Mouse (Mus musculus): ENCODE results near the gene Cldn5. TPM values are rescaled to one million over a fixed set of nuclear protein-coding genes. Genes with fewer than 3 reads are reported as not detected.

The Cldn5 gene
- total RNA-seq, 2 experiments from 2014 or later = 5.0 to 9.5 TPM

DNA sequence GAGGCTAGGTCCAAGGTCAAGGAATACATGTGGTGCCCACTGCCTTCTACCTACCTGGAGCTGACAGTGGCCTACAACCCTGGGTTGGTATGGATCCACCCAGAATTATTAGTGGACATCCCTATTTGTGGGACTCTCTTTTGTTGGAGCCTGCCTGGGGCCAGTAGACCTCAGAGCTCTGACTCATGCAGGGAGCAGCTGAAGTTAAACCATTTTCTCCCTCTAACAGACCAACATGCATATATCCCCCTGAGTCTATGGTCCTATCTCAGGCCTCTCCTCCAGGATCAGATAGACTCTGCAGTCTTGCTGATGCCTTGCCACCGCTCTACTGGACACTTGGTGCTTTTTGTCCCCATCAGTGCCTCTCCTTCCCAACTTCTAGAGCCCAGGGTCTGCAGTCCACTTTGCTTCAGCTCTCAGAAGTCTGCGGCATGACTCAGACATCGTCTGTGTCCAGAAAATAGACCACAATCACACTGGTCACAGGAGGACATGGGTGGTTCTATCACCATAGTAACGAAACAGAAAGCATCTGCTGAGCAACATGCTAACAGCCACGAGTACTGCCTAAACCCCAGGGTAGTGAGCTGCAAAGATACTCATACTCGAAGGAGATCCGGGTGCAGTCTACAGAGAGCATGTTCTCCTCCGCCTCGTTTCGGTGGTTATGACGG, 18.7 kb downstream of the Cldn5 start:
- no peak overlapping the region for H3K27ac ChIP-seq
- no peak for DNase-seq
- intact Hi-C loops (cut with DNase I) = loop anchor here (5.0 kb wide), 1 partner anchor 168 kb away; the partner anchor contains the start of genes Gm49601 and Sept5
- no peak overlapping the region for H3K4me3 ChIP-seq
- no peak for TF ChIP-seq CTCF (IDR thresholded peaks at IDR 0.05)

DNA sequence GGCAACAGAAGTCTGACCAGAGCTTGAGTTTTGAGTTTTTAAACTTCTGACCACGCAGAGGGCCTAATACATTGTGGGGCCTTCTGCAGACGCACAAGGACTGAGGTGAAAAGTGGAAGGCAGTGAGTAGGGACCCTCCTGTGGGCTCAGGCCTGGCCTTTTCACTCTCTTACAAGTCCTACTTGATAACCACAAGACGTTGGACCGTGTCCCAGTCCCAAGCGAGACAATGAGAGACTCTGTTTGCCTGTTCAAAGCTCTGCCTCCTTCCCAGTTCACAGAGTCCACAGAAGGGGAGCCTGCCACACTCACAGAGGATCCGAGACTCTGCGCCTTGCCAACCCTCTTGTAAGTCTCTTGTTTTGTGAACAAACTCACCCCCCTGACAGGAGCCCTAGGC, 20.0 kb downstream of the Cldn5 start:
- Histone ChIP-seq H3K27ac (no peak overlapping the region), H3K4me3 (no peak overlapping the region)
- intact Hi-C loops (cut with DNase I) = loop anchor here (5.0 kb wide), 1 partner anchor 169 kb away; the partner anchor contains the start of genes Gm49601 and Sept5
- no peak for DNase-seq
- no peak for TF ChIP-seq CTCF (IDR thresholded peaks at IDR 0.05)

DNA sequence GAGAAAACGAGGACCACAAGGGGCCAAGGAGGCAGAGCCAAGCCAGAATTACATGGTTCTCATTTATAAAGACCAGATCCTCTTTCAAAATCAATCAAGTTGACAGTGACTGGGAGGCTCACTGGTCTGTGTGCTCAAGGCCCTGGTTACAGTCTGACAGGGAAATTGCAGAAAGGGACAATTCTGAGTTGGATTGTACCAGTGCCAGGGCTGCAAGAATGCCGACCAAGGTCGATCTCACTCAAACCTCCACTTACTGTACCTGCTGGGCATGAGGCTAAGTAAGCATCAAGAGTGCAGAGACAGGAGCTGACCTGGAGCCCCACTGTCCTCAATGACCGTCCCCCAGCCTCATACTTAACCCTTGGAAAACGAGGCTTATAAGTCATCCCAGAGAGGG, 21.5 kb downstream of the Cldn5 start:
- no peak for DNase-seq
- Histone ChIP-seq H3K4me3 (no peak overlapping the region), H3K27ac (no peak overlapping the region)
- intact Hi-C loops (cut with DNase I) = loop anchor here (1.0 to 5.0 kb wide), 2 partner anchors 102 to 171 kb away; partner anchors contain the start of genes Gm49601 and Sept5
- no peak for TF ChIP-seq CTCF (IDR thresholded peaks at IDR 0.05)

DNA sequence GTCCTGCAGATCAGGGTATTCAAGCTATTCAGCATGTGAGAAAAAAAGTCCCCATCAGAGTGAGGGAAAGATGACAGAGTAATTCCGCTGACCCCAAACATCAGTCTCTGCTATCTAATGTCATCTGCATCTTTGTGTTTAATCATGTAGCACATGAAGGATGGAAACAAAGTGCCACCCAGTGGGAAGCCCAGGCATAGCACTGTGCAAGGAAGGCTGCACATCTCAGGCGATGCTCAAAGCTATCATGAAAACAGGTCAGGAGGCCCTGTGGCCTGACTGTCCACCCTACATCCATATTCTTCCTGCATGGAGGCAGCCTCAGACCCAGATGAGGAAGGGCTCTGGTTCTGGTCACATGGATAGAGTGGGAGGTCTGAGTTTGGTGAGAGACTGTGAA, 22.2 kb downstream of the Cldn5 start:
- no peak overlapping the region for H3K4me3 ChIP-seq
- peak; percentile 63 for DNase-seq
- intact Hi-C loops (cut with DNase I) = loop anchor here (1.0 to 5.0 kb wide), 2 partner anchors 103 to 172 kb away; partner anchors contain the start of genes Gm49601 and Sept5
- TF ChIP-seq CTCF (IDR thresholded peaks at IDR 0.05) = peak; percentile 95; the same call in 1 of the 2 replicates
- no peak overlapping the region for H3K27ac ChIP-seq

DNA sequence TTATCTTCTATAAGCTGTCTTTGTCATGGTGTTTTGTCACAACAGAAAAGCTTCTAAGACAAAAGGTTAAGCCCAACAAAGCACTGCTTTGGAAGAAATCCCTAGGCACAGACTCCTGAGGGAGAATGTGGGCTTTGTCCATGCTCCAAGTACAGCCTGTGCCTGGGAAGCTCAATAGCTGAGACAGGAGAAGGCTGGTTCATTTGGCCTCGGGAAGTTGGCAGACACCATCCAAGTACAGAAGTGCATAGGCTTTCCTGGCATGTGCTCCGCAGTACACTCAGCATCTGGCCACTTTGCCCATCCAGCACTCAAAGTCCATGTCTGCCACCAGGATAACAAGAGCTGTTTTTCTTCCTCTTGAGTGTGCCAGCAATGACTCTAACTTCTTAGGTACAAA, 29.1 kb downstream of the Cldn5 start:
- intact Hi-C loops (cut with DNase I) = no loop called here

DNA sequence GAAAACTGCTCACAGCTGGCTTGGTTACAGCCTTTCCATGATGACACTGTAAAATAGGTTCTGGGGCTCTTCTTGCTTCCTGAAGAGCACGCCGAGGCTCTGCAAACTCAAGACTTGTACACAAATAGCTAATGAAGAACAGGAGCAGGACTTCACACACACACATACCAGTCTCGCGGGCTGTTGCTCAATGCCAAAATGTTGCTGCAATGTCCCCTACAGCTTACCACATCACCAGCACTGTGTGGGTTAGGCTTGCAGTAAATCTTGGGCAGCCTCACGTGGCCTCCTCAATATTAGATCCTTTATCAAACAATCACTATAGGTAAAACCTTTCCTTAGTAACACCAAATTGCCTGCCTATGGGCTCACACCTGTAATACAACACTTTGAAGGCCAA, 32.4 kb downstream of the Cldn5 start:
- DNase-seq = no peak
- no peak for TF ChIP-seq CTCF (IDR thresholded peaks at IDR 0.05)
- Histone ChIP-seq H3K4me3 (no peak overlapping the region), H3K27ac (no peak overlapping the region)
- intact Hi-C loops (cut with DNase I) = no loop called here

More for the DNA sequence above, 29.1 kb downstream of the Cldn5 start:
- Histone ChIP-seq H3K4me3 (no peak overlapping the region), H3K27ac (no peak overlapping the region)
- TF ChIP-seq CTCF (IDR thresholded peaks at IDR 0.05) = no peak
- no peak for DNase-seq

DNA sequence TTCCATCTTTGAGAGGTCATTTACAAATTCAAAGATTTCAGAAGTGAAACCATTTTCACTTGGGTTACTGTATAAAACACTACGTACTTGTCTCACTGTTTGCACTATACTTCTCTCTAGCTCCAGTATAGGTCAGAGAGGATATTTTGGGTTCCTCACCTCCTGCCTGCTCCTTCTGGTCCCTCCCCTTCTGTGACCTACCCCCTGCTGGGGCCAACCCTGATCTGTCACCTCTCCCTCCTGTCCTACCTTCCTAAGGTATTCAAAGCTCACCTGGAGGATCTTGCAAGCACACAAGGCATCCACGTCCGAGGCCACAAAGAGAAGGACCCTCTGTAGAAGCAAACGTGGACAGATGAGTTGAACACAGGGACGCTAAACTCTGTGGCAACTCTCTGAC, 34.4 kb downstream of the Cldn5 start:
- DNase-seq = no peak
- no peak for TF ChIP-seq CTCF (IDR thresholded peaks at IDR 0.05)
- intact Hi-C loops (cut with DNase I) = loop anchor here (5.0 kb wide), 1 partner anchor 66 kb away; the partner anchor contains the start of genes Hira and Mrpl40
- peak overlapping the region; percentile 96 for H3K27ac ChIP-seq
- peak overlapping the region; percentile 99 for H3K4me3 ChIP-seq

DNA sequence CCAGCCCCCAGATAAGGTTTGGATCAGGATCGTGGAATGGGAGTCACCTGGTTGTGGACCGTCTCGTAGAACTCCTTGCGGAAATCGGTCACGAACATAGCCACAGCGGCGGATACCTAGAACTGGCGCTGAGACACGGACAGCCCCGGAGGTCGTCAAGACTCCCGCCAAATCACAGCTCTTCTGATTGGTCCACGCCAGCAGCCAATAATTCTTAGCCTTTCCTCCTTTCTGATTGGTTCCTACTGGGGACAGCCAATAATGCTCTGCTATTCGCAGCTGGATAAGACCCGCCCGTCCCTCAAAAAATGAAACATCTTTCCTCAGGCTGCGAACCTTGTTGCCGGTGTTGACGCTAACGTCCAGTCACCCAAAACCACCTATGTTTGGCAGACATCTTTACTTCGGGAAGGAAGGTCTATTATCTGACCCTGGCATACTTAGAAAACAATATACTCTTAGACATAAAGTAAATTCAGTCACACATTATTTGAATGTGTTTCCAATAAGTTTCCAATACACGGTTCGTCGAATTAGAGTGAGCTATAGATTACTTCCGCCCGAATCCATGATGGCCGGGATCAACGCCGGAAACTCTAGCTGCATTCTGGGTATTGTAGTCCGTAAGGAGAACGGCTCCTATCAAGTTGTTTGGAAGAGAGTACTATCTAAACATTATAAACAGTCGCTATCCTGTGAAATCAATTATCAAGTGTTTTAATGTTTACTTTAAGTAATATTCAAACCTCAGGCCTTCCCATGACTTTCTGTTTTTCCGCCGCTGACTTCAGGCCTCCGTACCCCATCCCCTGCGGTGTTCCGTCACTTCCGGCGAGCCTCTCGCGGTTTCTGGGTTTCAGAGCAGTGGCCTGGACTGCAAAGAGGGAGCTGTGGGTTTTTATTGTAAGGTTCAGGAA, 35.1 kb downstream of the Cldn5 start, which contains the start of the genes Ufd1 and Cdc45:
TSS of gene Ufd1 (plus strand) at position 312 of the 917 bp plus-strand sequence.
TSS of gene Cdc45 (minus strand) at position 520 of the 917 bp plus-strand sequence.
- TF ChIP-seq CTCF (IDR thresholded peaks at IDR 0.05) = no peak
- intact Hi-C loops (cut with DNase I) = loop anchor here (5.0 kb wide), 1 partner anchor 66 kb away; the partner anchor contains the start of genes Hira and Mrpl40

DNA sequence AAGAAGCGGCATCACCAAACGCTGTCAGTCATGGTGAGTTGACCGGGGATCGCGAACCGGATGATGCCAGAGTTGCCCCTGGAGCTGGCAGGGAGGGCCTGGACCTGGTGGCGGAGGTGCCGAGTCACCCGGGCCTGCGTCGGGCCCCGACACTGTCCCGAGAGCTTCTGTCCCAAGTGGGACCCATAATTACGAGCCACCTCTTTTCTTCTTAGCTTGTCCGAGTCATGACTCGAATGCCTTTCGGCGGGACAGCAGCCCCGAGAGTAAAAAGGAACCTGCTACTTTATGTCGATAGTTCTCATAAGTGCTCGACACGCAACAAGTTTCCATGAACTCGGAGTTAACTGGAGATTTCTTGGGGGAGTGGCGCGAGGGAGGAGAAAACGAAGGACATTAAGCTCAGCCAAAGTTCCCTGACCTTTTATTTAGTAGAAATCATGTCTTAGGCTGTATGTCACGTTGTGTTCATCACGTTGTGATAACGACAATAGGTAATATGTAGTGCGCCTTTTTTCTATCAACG, 35.8 kb downstream of the Cldn5 start:
- Histone ChIP-seq H3K27ac (peak overlapping the region; percentile 96), H3K4me3 (peak overlapping the region; percentile 99)
- DNase-seq = no peak
- TF ChIP-seq CTCF (IDR thresholded peaks at IDR 0.05) = no peak
- intact Hi-C loops (cut with DNase I) = loop anchor here (5.0 kb wide), 1 partner anchor 65 kb away; the partner anchor contains the start of genes Hira and Mrpl40

More for the DNA sequence above, 35.1 kb downstream of the Cldn5 start, which contains the start of the genes Ufd1 and Cdc45:
- peak within 1 kb of the TSS; percentile 99 for H3K4me3 ChIP-seq
- DNase-seq = peak; percentile 92
- H3K27ac ChIP-seq = peak within 1 kb of the TSS; percentile 96

DNA sequence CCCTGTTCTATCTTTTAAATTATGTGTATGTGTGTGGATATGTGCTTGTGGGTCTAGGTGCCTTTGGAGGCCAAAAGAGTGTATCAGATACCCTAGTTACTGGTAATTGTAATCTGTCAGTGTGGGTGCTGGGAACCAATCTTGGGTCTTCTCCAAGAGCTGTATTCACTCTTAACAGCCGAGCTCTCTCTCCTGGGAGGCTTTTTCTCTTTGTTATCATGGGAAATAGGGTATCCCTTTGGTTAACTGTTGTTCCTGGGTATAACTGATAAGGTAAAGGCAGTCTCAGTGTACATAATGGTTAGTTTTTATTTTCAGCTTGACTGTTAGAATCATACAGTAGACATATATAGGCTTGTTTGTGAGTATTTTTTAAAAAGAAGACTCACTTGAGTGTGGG, 45.7 kb downstream of the Cldn5 start:
- Histone ChIP-seq H3K27ac (no peak overlapping the region), H3K4me3 (no peak overlapping the region)
- no peak for TF ChIP-seq CTCF (IDR thresholded peaks at IDR 0.05)
- DNase-seq = no peak
- intact Hi-C loops (cut with DNase I) = no loop called here

DNA sequence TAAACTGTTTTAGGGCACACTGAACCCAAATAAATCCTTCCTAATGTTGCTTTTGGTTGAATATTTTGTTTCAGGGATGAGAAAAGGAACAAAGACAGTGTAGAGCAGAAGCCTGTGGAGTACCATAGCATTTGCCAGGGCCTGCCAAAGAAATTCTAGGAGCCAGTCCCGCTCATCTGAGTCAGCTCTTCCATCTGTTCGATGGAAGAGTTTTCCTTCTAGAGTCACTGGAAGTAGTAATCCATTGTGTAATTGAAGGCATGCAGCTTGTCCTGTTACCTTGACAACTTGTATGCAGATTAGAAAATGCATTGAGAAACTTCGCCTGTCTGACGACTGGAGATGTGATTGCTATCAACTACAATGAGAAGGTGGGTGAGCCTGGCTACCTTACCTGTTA, 46.3 kb downstream of the Cldn5 start:
- TF ChIP-seq CTCF (IDR thresholded peaks at IDR 0.05) = no peak
- no peak for DNase-seq
- no peak overlapping the region for H3K4me3 ChIP-seq
- intact Hi-C loops (cut with DNase I) = no loop called here
- no peak overlapping the region for H3K27ac ChIP-seq

Other genes with a start within 250 kb of the Cldn5 start
- gene Tbx1, start 186.2 kb upstream of the Cldn5 start, total RNA-seq (2021) = 1 to 10 TPM; 1.2 to 4.7 TPM
- not detected for gene Gp1bb, start 154.4 kb upstream of the Cldn5 start, total RNA-seq (2021)
- gene Gm49601, start 150.4 kb upstream of the Cldn5 start, total RNA-seq (2021) = 1 to 10 TPM in 1 of 2 experiments, under 1 TPM in 1; 0.61 to 1.1 TPM
- 1 to 10 TPM; 3.1 to 6.1 TPM for gene Sept5, start 146.9 kb upstream of the Cldn5 start, total RNA-seq (2021)
- gene Ufd1, start 34.9 kb downstream of the Cldn5 start, total RNA-seq (2021) = 10 to 100 TPM; 43.8 to 50.1 TPM
- 1 to 10 TPM; 2.6 TPM for gene Cdc45, start 35.1 kb downstream of the Cldn5 start, total RNA-seq (2021)
- 10 to 100 TPM; 15.5 to 21.9 TPM for gene 2510002D24Rik, start 59.7 kb downstream of the Cldn5 start, total RNA-seq (2021)
- gene Gm28539, start 59.7 kb downstream of the Cldn5 start, total RNA-seq (2021) = 1 to 10 TPM in 1 of 2 experiments, under 1 TPM in 1; 0.38 to 1.1 TPM
- gene Mrpl40, start 100.0 kb downstream of the Cldn5 start, total RNA-seq (2021) = 10 to 100 TPM; 35.3 to 46.6 TPM
- 10 to 100 TPM; 22.5 to 23.5 TPM for gene Hira, start 100.2 kb downstream of the Cldn5 start, total RNA-seq (2021)

Measured in gastrocnemius, adult 2 months (tissue).